Mouse (Mus musculus) leukemia stem cell, adult 10-12 weeks (primary cell): ENCODE results near the gene Prss30. TPM values are rescaled to one million over a fixed set of nuclear protein-coding genes. Genes with fewer than 3 reads are reported as not detected.

Experiments
- polyA plus RNA-seq: library from polyadenylated mRNA; stranded (reverse); fragments of >175 nt; gene quantifications from 2 replicates; pipeline ENCODE4 v1.2.3, GENCODE M21; 2012; ENCODE audit warnings: low replicate concordance

The Prss30 gene
- polyA plus RNA-seq = 0.43 TPM in 1 of 2 replicates, not detected in the other

DNA sequence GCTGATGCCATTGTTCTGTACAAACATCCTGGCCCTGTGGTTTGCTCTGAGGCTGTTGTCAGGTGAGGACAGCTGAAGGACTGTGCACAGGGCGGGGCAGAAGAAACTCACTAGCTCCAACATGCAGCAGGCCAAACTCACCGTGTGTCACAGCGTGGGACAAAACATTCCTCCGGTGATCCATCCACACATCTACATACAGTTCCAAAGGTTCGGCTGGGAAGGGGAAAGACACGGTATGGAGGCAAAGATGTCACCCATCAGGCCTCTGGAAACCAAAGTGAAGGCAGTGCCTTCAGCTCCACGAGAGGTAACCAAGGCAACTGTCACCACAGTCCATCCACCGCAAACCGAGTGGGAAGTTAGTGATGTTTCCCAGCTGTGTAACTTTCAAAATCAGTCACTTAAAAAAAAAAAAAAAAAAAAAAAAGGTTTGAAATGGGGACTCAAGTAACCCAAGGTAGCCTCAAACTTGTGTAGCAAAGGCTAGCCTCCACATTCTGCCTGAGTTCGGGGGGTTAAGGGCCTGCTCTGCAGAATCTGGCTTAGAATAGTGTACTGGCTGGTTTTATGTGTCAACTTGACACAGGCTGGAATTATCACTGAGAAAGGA lies at the start of gene Prss30:
TSS of gene Prss30 (minus strand) at position 270 of the 613 bp plus-strand sequence.

DNA sequence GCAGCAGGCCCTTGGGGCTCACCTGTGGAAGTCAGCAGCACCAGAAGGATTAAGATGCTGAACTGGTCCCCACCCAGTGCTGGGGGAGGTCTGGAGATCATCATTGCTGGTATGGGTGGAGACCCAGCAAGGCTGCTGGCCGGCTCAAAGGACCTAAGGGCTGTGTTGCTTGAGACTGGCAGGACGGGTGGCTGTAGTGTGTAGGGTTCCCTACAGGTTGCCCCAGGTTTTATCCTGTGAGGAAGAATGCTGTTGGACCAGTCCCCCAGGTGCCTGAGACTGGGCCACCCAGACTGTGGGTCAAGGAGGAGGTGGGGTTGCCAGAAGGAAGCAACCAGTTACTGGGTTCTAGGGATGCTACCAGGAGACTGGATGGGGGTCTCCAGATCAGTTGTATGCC lies 17.5 kb upstream of the Prss30 start, which contains the start of gene Prss22:
TSS of gene Prss22 (minus strand) at position 200 of the 400 bp plus-strand sequence.

DNA sequence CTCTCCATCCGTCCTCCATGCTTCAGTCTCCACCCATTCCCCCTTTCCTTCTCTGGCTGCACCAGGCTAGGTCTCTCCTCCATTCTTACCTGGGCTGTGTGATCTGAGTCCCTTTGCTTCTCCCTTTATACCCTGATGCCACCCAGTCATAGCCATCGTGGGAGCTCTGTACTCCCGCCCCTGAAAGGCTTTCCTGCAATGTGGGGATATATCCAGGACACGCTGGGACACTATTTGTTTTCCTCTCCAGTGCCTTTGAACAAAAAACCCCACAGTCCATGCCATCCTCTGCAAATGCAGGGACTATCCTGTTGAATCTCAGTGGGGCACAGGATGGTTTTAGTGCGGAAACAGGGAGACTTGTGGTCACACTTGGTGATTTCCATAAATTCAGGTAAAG lies 25.2 kb downstream of the Prss30 start, which contains the start of gene Sbpl:
TSS of gene Sbpl (minus strand) at position 101 of the 400 bp plus-strand sequence.

DNA sequence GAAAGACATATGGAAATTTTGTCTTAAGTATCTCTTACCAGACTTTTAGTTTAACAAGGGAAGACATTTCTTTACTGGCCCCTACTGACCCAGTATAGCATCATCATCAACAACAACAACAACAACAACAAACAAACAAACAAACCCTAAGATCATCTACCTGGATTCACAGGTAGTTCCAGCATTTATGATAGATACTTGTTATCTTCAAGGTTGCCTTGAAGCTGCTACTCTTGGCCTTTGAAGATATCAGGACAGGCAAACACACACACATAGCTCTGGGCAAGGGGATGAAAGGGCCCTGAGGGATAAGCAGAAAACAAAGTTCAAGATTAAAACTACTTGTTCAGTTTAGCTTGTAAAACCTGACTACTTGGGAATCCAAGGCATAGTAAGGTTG lies 39.0 kb downstream of the Prss30 start, which contains the start of gene Sbp:
TSS of gene Sbp (plus strand) at position 301 of the 400 bp plus-strand sequence.

Other genes starting within 250 kb of the Prss30 start
- 2.9 and 33.2 TPM in 2 replicates for gene Paqr4, start 239.7 kb downstream of the Prss30 start, polyA plus RNA-seq
- 0.21 and 0.26 TPM in 2 replicates for gene Kremen2, start 234.7 kb downstream of the Prss30 start, polyA plus RNA-seq
- 22.5 and 23.8 TPM in 2 replicates for gene Flywch1, start 209.0 kb downstream of the Prss30 start, polyA plus RNA-seq
- gene Flywch2, start 194.5 kb downstream of the Prss30 start, polyA plus RNA-seq = 1.0 and 4.2 TPM in 2 replicates
- 176 and 518 TPM in 2 replicates for gene Srrm2, start 190.0 kb downstream of the Prss30 start, polyA plus RNA-seq
- gene Elob, start 151.4 kb downstream of the Prss30 start, polyA plus RNA-seq = 44.9 and 471 TPM in 2 replicates
- 0.80 TPM in 1 of 2 replicates, not detected in the other for gene Prss33, start 144.5 kb downstream of the Prss30 start, polyA plus RNA-seq
- gene Prss32, start 136.7 kb downstream of the Prss30 start, polyA plus RNA-seq = not detected in 2 replicates
- gene Prss41, start 136.4 kb downstream of the Prss30 start, polyA plus RNA-seq = 1.9 and 2.1 TPM in 2 replicates
- 0.11 TPM in 1 of 2 replicates, not detected in the other for gene Prss21, start 112.5 kb downstream of the Prss30 start, polyA plus RNA-seq
- not detected in 2 replicates for gene Dcpp1, start 99.7 kb downstream of the Prss30 start, polyA plus RNA-seq
- not detected in 2 replicates for gene Dcpp2, start 99.7 kb downstream of the Prss30 start, polyA plus RNA-seq
- gene Dcpp3, start 63.1 kb downstream of the Prss30 start, polyA plus RNA-seq = not detected in 2 replicates
- gene Sbp, start 38.9 kb downstream of the Prss30 start, polyA plus RNA-seq = not detected in 2 replicates
- gene Sbpl, start 25.3 kb downstream of the Prss30 start, polyA plus RNA-seq = not detected in 2 replicates
- gene Prss22, start 17.5 kb upstream of the Prss30 start, polyA plus RNA-seq = not detected in 2 replicates
- not detected in 2 replicates for gene Prss27, start 57.6 kb upstream of the Prss30 start, polyA plus RNA-seq
- gene Kctd5, start 92.9 kb upstream of the Prss30 start, polyA plus RNA-seq = 33.7 and 45.0 TPM in 2 replicates
- 36.7 and 219 TPM in 2 replicates for gene Pdpk1, start 170.4 kb upstream of the Prss30 start, polyA plus RNA-seq
- 41.0 and 42.5 TPM in 2 replicates for gene Amdhd2, start 183.2 kb upstream of the Prss30 start, polyA plus RNA-seq
- gene Atp6v0c, start 189.1 kb upstream of the Prss30 start, polyA plus RNA-seq = 55.4 and 483 TPM in 2 replicates
- 4.3 and 11.2 TPM in 2 replicates for gene Tbc1d24, start 225.0 kb upstream of the Prss30 start, polyA plus RNA-seq
- gene Ntn3, start 229.0 kb upstream of the Prss30 start, polyA plus RNA-seq = 0.67 and 1.5 TPM in 2 replicates
- 20.8 and 26.4 TPM in 2 replicates for gene Tedc2, start 240.3 kb upstream of the Prss30 start, polyA plus RNA-seq